Mouse (Mus musculus) bone marrow macrophage, adult 2 months (primary cell): ENCODE results near the gene Dlgap1.
"Not testable (repeated sequence)": the region's sequence is repeated elsewhere in the genome, so short reads cannot be mapped to it uniquely, and the experiment has no call there.

Experiments
- CTCF ChIP-seq: IDR thresholded peaks from 2 replicates; pipeline ENCODE4 v1.5.1; 2012; ENCODE audit warnings: low read depth, mild to moderate bottlenecking, low read length, moderate library complexity
- POLR2A ChIP-seq: IDR thresholded peaks from 2 replicates; pipeline ENCODE4 v1.6.1; 2012; ENCODE audit warnings: mild to moderate bottlenecking, low read depth, low read length, borderline replicate concordance

DNA sequence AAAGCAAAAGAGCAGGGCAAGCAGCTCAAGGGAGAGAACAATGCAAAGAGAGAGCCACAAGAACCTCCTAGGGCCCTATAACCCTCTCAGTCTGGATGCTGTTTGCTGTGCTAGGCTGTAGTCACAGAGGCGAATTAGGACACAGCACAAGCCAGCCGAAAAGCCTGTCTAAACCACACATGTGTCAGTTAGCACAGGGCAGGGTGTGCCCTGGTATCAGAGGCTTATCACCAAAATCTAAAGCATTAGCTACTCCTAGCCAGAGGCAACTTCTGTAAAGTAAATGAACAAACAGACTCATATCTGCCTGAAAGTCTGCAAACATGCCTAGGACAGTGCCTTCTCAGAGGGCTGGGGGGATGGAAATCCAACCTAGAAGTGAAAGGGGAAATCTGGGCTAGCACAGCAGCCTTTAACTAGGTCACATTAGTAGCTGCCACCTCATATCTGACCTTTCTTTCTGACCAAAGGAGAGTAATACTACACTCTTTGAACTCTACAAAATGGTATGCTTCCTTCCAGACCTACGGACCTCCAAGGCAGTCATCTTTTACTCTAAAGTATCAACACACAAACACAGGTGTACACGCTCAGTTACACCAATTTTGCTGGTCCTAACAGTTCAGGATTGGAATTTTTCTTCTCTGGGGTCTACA, 619.2 kb downstream of the Dlgap1 start:
- TF ChIP-seq POLR2A, CTCF: not testable (repeated sequence)
